ENCODE assay signal across 22 mouse cellular contexts in genomic region chr2:160044184-160044583, GRCm38 (mm10).
A peak's percentile ranks its signal among the peaks of the same experiment; 100 is the strongest.
DNase-seq lines count a peak whose midpoint lies in the region; ATAC-seq and TF ChIP-seq lines count a peak whose summit lies in the region.
"Had no signal": no experiment of that assay in that cellular context is flagged by ENCODE, and none has a peak within 500 bp of the region (broad histone marks: within the 10 kb centered on the region; RNA-seq: fewer than 3 reads in every experiment).

No protein-coding gene starts in this region.

- H3K27me3 ChIP-seq in heart, adult 2 months (ENCODE audit: control insufficient read depth, insufficient read depth, low read length), result no peaks in the 10 kb centered on the region
- H3K27me3 ChIP-seq in heart, embryonic 15.5 days, result no peaks in the 10 kb centered on the region
- no peaks in the 10 kb centered on the region for H3K27me3 ChIP-seq in limb, embryonic 14.5 days (ENCODE audit: control insufficient read depth, insufficient read depth, low read length)
- no peaks in the 10 kb centered on the region for H3K27me3 ChIP-seq in liver, embryonic 12.5 days (replicated peaks)
- H3K27me3 ChIP-seq: forebrain, embryonic 13.5 days; heart, embryonic 13.5 days; hindbrain, embryonic 15.5 days; kidney, embryonic 15.5 days had no signal

- H3K4me3 ChIP-seq in heart, adult 2 months, result no peak overlapping the region
- H3K4me3 ChIP-seq in heart, embryonic 15.5 days, result no peak overlapping the region
- H3K4me3 ChIP-seq in limb, embryonic 14.5 days (replicated peaks; ENCODE audit: low read length), result no peak overlapping the region
- H3K4me3 ChIP-seq in liver, embryonic 12.5 days, result no peak overlapping the region
- H3K4me3 ChIP-seq: forebrain, embryonic 13.5 days; heart, embryonic 13.5 days; hindbrain, embryonic 15.5 days; kidney, embryonic 15.5 days had no signal

- 57% methylated on average over 2 of the region's 2 CpGs for WGBS in heart, adult 2 months
- WGBS in heart, embryonic 15.5 days, result 53% methylated on average over 2 of the region's 2 CpGs
- WGBS in limb, embryonic 14.5 days, result 84% methylated on average over 2 of the region's 2 CpGs
- 72% methylated on average over 2 of the region's 2 CpGs for WGBS in liver, embryonic 12.5 days (ENCODE audit: insufficient replicate concordance)

- no peak overlapping the region for H3K4me2 ChIP-seq in heart, embryonic 15.5 days
- H3K4me2 ChIP-seq in limb, embryonic 14.5 days (replicated peaks; ENCODE audit: low read depth, low read length, severe bottlenecking), result no peak overlapping the region
- no peak overlapping the region for H3K4me2 ChIP-seq in liver, embryonic 12.5 days
- H3K4me2 ChIP-seq: forebrain, embryonic 13.5 days; heart, embryonic 13.5 days; hindbrain, embryonic 15.5 days; kidney, embryonic 15.5 days; liver, embryonic 11.5 days; lung, embryonic 14.5 days; midbrain, embryonic 11.5 days had no signal

- H3K9me3 ChIP-seq in heart, embryonic 15.5 days (replicated peaks), result no peaks in the 10 kb centered on the region
- H3K9me3 ChIP-seq in limb, embryonic 14.5 days (ENCODE audit: control insufficient read depth, low read length), result no peaks in the 10 kb centered on the region
- no peaks in the 10 kb centered on the region for H3K9me3 ChIP-seq in liver, embryonic 12.5 days (replicated peaks)
- H3K9me3 ChIP-seq: forebrain, embryonic 13.5 days; heart, embryonic 13.5 days; hindbrain, embryonic 15.5 days; kidney, embryonic 15.5 days had no signal

- peak overlapping the region; percentile 43; the same call in 1 of the 2 replicates for H3K27ac ChIP-seq in heart, adult 2 months
- H3K27ac ChIP-seq in heart, embryonic 15.5 days, result peak overlapping the region; percentile 39; the same call in 1 of the 2 replicates
- H3K27ac ChIP-seq in limb, embryonic 14.5 days (replicated peaks; ENCODE audit: low read depth, low read length), result no peak overlapping the region
- H3K27ac ChIP-seq in liver, embryonic 12.5 days, result no peak overlapping the region
- H3K27ac ChIP-seq: forebrain, embryonic 13.5 days; hindbrain, embryonic 15.5 days; kidney, embryonic 15.5 days had no signal

- ATAC-seq in heart, embryonic 15.5 days (replicated peaks; ENCODE audit: insufficient number of reproducible peaks, insufficient read depth, low FRiP score, low read depth), result no peak; the same call in 1 of the 2 replicates
- 0 out of 2 replicates have a peak, but pooled peaks have one; percentile 53 for ATAC-seq in limb, embryonic 14.5 days (ENCODE audit: low FRiP score, low read depth)
- ATAC-seq in megakaryocyte-erythroid progenitor cell, adult 5-6 weeks (replicated peaks; ENCODE audit: low FRiP score, low TSS enrichment, poor library complexity, severe bottlenecking), result no peak
- ATAC-seq in liver, embryonic 12.5 days, result no peak
- ATAC-seq: forebrain, embryonic 13.5 days; intestine, embryonic 16.5 days had no signal

- no peak for TF ChIP-seq CTCF in heart, adult 2 months (IDR thresholded peaks at IDR 0.05)

- no peak for TF ChIP-seq POLR2A in heart, adult 2 months (IDR thresholded peaks at IDR 0.05; ENCODE audit: insufficient read depth, low read depth, low read length)
- TF ChIP-seq POLR2A in limb, embryonic 14.5 days (IDR thresholded peaks at IDR 0.05; ENCODE audit: borderline replicate concordance, extremely low read depth, insufficient read depth, insufficient read length), result no peak

- H3K36me3 ChIP-seq in heart, adult 2 months (ENCODE audit: control insufficient read depth, insufficient read depth, low read length), result no peaks in the 10 kb centered on the region
- no peaks in the 10 kb centered on the region for H3K36me3 ChIP-seq in heart, embryonic 15.5 days
- no peaks in the 10 kb centered on the region for H3K36me3 ChIP-seq in limb, embryonic 14.5 days (ENCODE audit: control insufficient read depth, insufficient read depth, low read length)
- no peaks in the 10 kb centered on the region for H3K36me3 ChIP-seq in liver, embryonic 12.5 days
- H3K36me3 ChIP-seq: heart, embryonic 13.5 days; hindbrain, embryonic 15.5 days; kidney, embryonic 15.5 days had no signal

- no peak for TF ChIP-seq EP300 in heart, adult 2 months (IDR thresholded peaks at IDR 0.05; ENCODE audit: insufficient read depth, low read depth, low read length)

- intact Hi-C loops in heart, adult 2 months (cut with DNase I), result no loop called here
- intact Hi-C loops in heart, postnatal 25 days (cut with DNase I), result no loop called here

- H3K9ac ChIP-seq in heart, adult 2 months (ENCODE audit: low read depth, low read length), result no peak overlapping the region
- no peak overlapping the region for H3K9ac ChIP-seq in heart, embryonic 15.5 days
- H3K9ac ChIP-seq in limb, embryonic 14.5 days (ENCODE audit: low read depth, low read length, severe bottlenecking), result no peak overlapping the region
- no peak overlapping the region for H3K9ac ChIP-seq in liver, embryonic 12.5 days
- H3K9ac ChIP-seq: forebrain, embryonic 13.5 days; heart, embryonic 13.5 days; hindbrain, embryonic 15.5 days; kidney, embryonic 15.5 days; lung, embryonic 14.5 days had no signal

- H3K79me2 ChIP-seq in heart, adult 2 months (replicated peaks; ENCODE audit: control insufficient read depth, insufficient read depth, low read length), result no peaks in the 10 kb centered on the region

- peak; percentile 37 to 68 for DNase-seq in heart, adult 2 months
- no peak for DNase-seq in heart, postnatal 25 days (ENCODE audit: low spot score)
- DNase-seq in gastrocnemius, adult 8-10 months (ENCODE audit: low spot score in 2 of 2), result peak; percentile 57 to 83
- no peak for DNase-seq in limb, embryonic 14.5 days (ENCODE audit: low spot score)
- DNase-seq in layer of hippocampus, adult 9-10 months (ENCODE audit: low spot score), result no peak
- DNase-seq: adrenal gland, postnatal 36 days; cerebellum, adult 2 months; cerebellum, postnatal 36 days; kidney, postnatal 4 days; lung, embryonic 14.5 days; lung, postnatal 36 days; thymus, postnatal 25 days had no signal

- peaks cover 1% of the 10 kb centered on the region; the same call in 1 of the 2 replicates for H3K4me1 ChIP-seq in heart, adult 2 months (ENCODE audit: control insufficient read depth, insufficient read depth, low read length)
- H3K4me1 ChIP-seq in heart, embryonic 15.5 days (replicated peaks), result peaks cover 10% of the 10 kb centered on the region; the same call in 1 of the 2 replicates
- no peaks in the 10 kb centered on the region for H3K4me1 ChIP-seq in limb, embryonic 14.5 days (ENCODE audit: control insufficient read depth, insufficient read depth, low read length)
- H3K4me1 ChIP-seq in liver, embryonic 12.5 days, result no peaks in the 10 kb centered on the region
- H3K4me1 ChIP-seq: forebrain, embryonic 13.5 days; kidney, embryonic 15.5 days had no signal

Comparison
In these comparisons a context has a peak if more than half of its experiments do, and no peak if none do; other contexts are left out.
1. DNase-seq: peak in heart, adult 2 months (2 of 2) and gastrocnemius, adult 8-10 months (2 of 2); none in heart, postnatal 25 days (single experiment), limb, embryonic 14.5 days (single experiment) and layer of hippocampus, adult 9-10 months (single experiment).
2. H3K27ac ChIP-seq: peak in heart, adult 2 months (single experiment) and heart, embryonic 15.5 days (single experiment); none in limb, embryonic 14.5 days (single experiment) and liver, embryonic 12.5 days (single experiment).